Mouse (Mus musculus) midbrain, embryonic 16.5 days (tissue): Measurements from ENCODE around the gene Fmo4. TPM values are rescaled to one million over a fixed set of nuclear protein-coding genes. Genes with fewer than 3 reads are reported as not detected.
"Not testable (repeated sequence)": the region's sequence is repeated elsewhere in the genome, so short reads cannot be mapped to it uniquely, and the experiment has no call there.

Source experiments
- ATAC-seq: fragments of 200-750 bp; cut with Nextera tagmentation; 2 replicates; pipeline ENCODE4 v1.8.0; 2017; ENCODE audit warnings: moderate TSS enrichment
- H3K27ac ChIP-seq: fragments of 300-500 bp; sonication (generic); 2 replicates; pipeline ENCODE4 v1.5.1; 2014; ENCODE audit warnings: mild to moderate bottlenecking, low read length, mixed read lengths
- H3K27me3 ChIP-seq: fragments of 300-500 bp; sonication (generic); 2 replicates; pipeline ENCODE4 v1.6.1; 2014; ENCODE audit warnings: low read depth, low read length, mixed read lengths; ENCODE audit not compliant: control insufficient read depth, insufficient read depth
- H3K36me3 ChIP-seq: fragments of 300-500 bp; sonication (generic); 2 replicates; pipeline ENCODE4 v1.6.1; 2014; ENCODE audit warnings: mild to moderate bottlenecking, low read length, moderate library complexity, mixed read lengths; ENCODE audit not compliant: control insufficient read depth, insufficient read depth
- H3K4me1 ChIP-seq: fragments of 300-500 bp; sonication (generic); 2 replicates; pipeline ENCODE4 v1.6.1; 2014; ENCODE audit warnings: mild to moderate bottlenecking, low read length, mixed read lengths; ENCODE audit not compliant: control insufficient read depth, insufficient read depth
- H3K4me2 ChIP-seq: fragments of 300-500 bp; sonication (generic); 2 replicates; pipeline ENCODE4 v1.6.1; 2014; ENCODE audit warnings: mild to moderate bottlenecking, low read length, mixed read lengths
- H3K4me3 ChIP-seq: fragments of 300-500 bp; sonication (generic); 2 replicates; pipeline ENCODE4 v1.5.1; 2014; ENCODE audit warnings: low read depth, mild to moderate bottlenecking, low read length, moderate library complexity, mixed read lengths
- H3K9ac ChIP-seq: fragments of 300-500 bp; sonication (generic); 2 replicates; pipeline ENCODE4 v1.6.1; 2014; ENCODE audit warnings: low read depth, low read length, mixed read lengths
- H3K9me3 ChIP-seq: fragments of 300-500 bp; sonication (generic); replicated peaks from 2 replicates; pipeline ENCODE4 v1.6.1; 2014; ENCODE audit warnings: mild to moderate bottlenecking, low read length, mixed read lengths; ENCODE audit not compliant: control insufficient read depth, poor library complexity, severe bottlenecking
- WGBS: fragments of 180-500 bp; shearing (Covaris S2); extraction: QIAGEN DNeasy Blood & Tissue Kit; methylation state at CpG from one replicate; pipeline ENCODE4 v1.1.7; 2014; 5-methylcytosine and 5-hydroxymethylcytosine counted together
- polyA plus RNA-seq: library from polyadenylated mRNA; unstranded; fragments of >200 nt; fragmentation: Nextera tagmentation; extraction: Ambion mirVana; gene quantifications from 2 replicates; pipeline ENCODE4 v1.2.1, GENCODE M21; 2015

Gene Fmo4
- polyA plus RNA-seq, 1 experiment from 2014 or later = 0.38 TPM

- no peak for ATAC-seq
- Histone ChIP-seq H3K27me3 (no peaks in the 10 kb centered on the region), H3K27ac (no peak overlapping the region), H3K4me2 (no peak overlapping the region), H3K9me3 (no peaks in the 10 kb centered on the region), H3K4me1 (no peaks in the 10 kb centered on the region; the same call in 1 of the 2 replicates), H3K9ac (no peak overlapping the region), H3K36me3 (no peaks in the 10 kb centered on the region), H3K4me3 (no peak overlapping the region)
- 91% methylated on average over 9 of the region's 9 CpGs for WGBS
These were observed 483 bp downstream of the Fmo4 start for GRCm38 (mm10) chr1:162813143-162813835.

DNA sequence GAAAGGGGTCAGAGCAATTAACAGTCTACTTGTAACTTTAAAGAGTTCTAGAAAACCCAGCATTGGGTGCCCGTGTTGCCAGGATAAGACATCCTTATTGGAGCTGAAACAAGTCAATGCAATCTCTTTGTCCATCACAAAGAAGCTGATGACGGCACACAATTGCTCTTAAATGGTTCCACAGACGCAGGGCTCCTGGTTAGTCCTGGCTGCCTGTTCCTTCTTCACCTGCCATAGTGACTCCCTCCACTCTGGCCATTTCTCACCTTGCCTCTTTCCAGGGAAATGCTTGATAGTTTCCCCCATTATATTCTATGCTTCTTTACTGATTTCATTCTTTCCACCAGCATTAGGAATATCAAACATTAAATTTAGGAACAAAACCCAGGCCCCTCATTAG, 5.2 kb downstream of the Fmo4 start:
- 79% methylated on average over 3 of the region's 3 CpGs for WGBS
- Histone ChIP-seq H3K36me3 (no peaks in the 10 kb centered on the region), H3K27ac (no peak overlapping the region), H3K4me1 (no peaks in the 10 kb centered on the region), H3K4me2 (no peak overlapping the region), H3K27me3 (no peaks in the 10 kb centered on the region), H3K4me3 (no peak overlapping the region), H3K9ac (no peak overlapping the region), H3K9me3 (no peaks in the 10 kb centered on the region)
- ATAC-seq = no peak

DNA sequence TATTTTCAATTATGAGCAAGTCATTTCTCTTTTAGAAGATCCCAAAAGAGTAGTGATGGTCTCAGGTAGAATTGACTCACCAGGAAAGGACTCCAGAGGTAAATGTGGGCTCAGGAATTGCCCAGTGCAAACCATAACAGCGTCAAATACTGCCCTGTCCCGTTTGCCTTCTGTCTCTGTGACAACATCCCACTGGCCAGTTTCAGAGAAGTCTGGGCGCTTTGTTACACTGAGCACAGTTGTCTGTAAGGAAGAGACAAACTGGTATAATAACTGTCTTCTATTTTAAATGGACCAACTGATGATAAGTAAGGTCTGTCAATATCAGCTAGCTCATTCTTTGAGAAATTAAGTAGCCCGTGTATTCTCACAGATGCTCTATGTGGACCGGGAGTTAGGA, 6.3 kb downstream of the Fmo4 start:
- Histone ChIP-seq H3K4me2 (no peak overlapping the region), H3K9ac (no peak overlapping the region), H3K36me3 (no peaks in the 10 kb centered on the region), H3K27ac (no peak overlapping the region), H3K27me3 (no peaks in the 10 kb centered on the region), H3K4me3 (no peak overlapping the region), H3K9me3 (no peaks in the 10 kb centered on the region), H3K4me1 (no peaks in the 10 kb centered on the region)
- no peak for ATAC-seq
- WGBS = 89% methylated on average over 5 of the region's 5 CpGs

GRCm38 (mm10) chr1:162805011-162805410, 8.8 kb downstream of the Fmo4 start:
- H3K27ac ChIP-seq = no peak overlapping the region
- no peak overlapping the region for H3K4me2 ChIP-seq
- 54% methylated on average over 5 of the region's 5 CpGs for WGBS
- no peaks in the 10 kb centered on the region for H3K9me3 ChIP-seq
- no peaks in the 10 kb centered on the region for H3K36me3 ChIP-seq
- no peak overlapping the region for H3K9ac ChIP-seq
- H3K4me1 ChIP-seq = no peaks in the 10 kb centered on the region
- no peaks in the 10 kb centered on the region for H3K27me3 ChIP-seq
- no peak for ATAC-seq
- no peak overlapping the region for H3K4me3 ChIP-seq

GRCm38 (mm10) chr1:162796441-162796840, 17.3 kb downstream of the Fmo4 start:
- ATAC-seq = no peak
- no peaks in the 10 kb centered on the region; the same call in 1 of the 2 replicates for H3K4me1 ChIP-seq
- no peak overlapping the region for H3K4me2 ChIP-seq
- H3K9ac ChIP-seq = no peak overlapping the region
- H3K27me3 ChIP-seq = no peaks in the 10 kb centered on the region
- H3K27ac ChIP-seq = no peak overlapping the region
- H3K9me3 ChIP-seq = no peaks in the 10 kb centered on the region
- no peaks in the 10 kb centered on the region for H3K36me3 ChIP-seq
- no peak overlapping the region for H3K4me3 ChIP-seq

DNA sequence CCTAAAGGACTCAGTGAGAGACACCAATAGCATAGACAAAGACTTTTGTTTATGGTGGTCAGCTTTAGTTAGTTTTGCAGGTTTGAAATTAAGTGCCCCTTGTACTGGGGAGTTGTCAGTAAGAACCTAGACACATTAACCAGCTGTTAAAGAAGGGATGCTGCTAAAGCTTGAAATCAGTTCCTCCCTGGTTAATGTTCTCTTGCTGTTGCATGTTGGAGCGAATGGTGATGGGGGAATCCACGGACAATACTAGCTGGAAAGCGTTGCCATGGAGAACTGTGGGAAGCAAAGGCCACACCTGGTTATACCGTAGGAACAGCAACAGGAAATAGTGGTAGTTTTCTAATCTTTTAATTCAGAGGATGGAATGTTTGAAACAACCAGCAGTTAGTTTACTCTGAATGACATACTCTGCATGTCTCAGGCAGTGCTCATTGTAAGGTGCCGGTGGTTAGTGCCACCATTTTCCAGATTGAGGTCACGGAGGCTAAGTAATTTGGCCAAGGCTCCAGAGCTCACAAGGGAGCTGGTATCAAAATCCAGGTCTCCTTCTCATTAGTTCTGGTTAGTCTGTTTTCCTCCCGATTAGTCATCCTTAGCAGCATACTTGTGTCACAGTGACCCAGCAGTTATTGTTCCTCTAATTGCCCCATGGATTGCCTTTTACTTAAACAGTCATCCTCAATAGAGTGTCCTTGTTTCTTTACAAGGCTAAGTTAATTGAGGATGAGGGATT, 21.3 kb downstream of the Fmo4 start:
- H3K27ac ChIP-seq = no peak overlapping the region
- 58% methylated on average over 7 of the region's 7 CpGs for WGBS

GRCm38 (mm10) chr1:162785222-162785621, 28.6 kb downstream of the Fmo4 start:
- no peak overlapping the region for H3K4me2 ChIP-seq
- H3K27ac ChIP-seq = no peak overlapping the region
- 74% methylated on average over 4 of the region's 4 CpGs for WGBS
- no peaks in the 10 kb centered on the region for H3K36me3 ChIP-seq
- peaks cover 3% of the 10 kb centered on the region; the same call in 1 of the 2 replicates for H3K4me1 ChIP-seq
- H3K9ac ChIP-seq = no peak overlapping the region
- peak; percentile 47; the same call in 1 of the 2 replicates for ATAC-seq
- no peaks in the 10 kb centered on the region for H3K27me3 ChIP-seq
- no peaks in the 10 kb centered on the region for H3K9me3 ChIP-seq
- no peak overlapping the region for H3K4me3 ChIP-seq

More for the DNA sequence above, 21.3 kb downstream of the Fmo4 start:
- H3K9me3 ChIP-seq = no peaks in the 10 kb centered on the region
- H3K4me1 ChIP-seq = no peaks in the 10 kb centered on the region; the same call in 1 of the 2 replicates
- H3K27me3 ChIP-seq = no peaks in the 10 kb centered on the region
- no peak overlapping the region for H3K4me2 ChIP-seq
- ATAC-seq = no peak
- H3K36me3 ChIP-seq = no peaks in the 10 kb centered on the region
- no peak overlapping the region for H3K9ac ChIP-seq
- no peak overlapping the region for H3K4me3 ChIP-seq

- peak; percentile 90 for ATAC-seq
- Histone ChIP-seq H3K9me3 (no peaks in the 10 kb centered on the region), H3K27ac (peak overlapping the region; percentile 38; the same call in 1 of the 2 replicates), H3K4me1 (peaks cover 3% of the 10 kb centered on the region; the same call in 1 of the 2 replicates), H3K4me3 (no peak overlapping the region), H3K27me3 (no peaks in the 10 kb centered on the region), H3K9ac (no peak overlapping the region), H3K4me2 (no peak overlapping the region), H3K36me3 (no peaks in the 10 kb centered on the region)
- WGBS = 48% methylated on average over 7 of the region's 7 CpGs
These were observed 30.0 kb downstream of the Fmo4 start for GRCm38 (mm10) chr1:162783669-162784248.

DNA sequence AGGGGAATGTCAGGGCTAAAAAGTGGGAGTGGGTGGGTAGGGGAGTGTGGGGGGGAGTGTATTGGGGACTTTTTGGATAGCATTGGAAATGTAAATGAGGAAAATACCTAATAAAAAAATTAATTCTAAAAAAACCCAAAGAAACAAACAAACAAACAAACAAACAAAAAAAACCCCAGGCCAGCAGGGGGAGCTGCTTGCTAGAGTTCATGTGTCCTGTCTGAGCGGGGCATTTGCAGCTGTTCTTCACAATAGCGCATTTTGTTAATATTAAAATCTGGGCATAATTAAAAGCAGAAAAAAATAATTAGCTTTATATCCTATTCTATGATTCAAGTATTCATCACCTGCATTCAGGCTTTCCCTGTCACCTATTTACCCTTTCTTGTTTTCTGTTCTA, 32.7 kb downstream of the Fmo4 start:
- not testable (repeated sequence) for H3K9ac ChIP-seq, H3K36me3 ChIP-seq, H3K4me1 ChIP-seq, ATAC-seq, H3K4me2 ChIP-seq, H3K27me3 ChIP-seq, H3K9me3 ChIP-seq, H3K27ac ChIP-seq, H3K4me3 ChIP-seq
- WGBS = 96% methylated on average over 2 of the region's 2 CpGs
